Mouse (Mus musculus) hindbrain, embryonic 11.5 days (tissue): ENCODE data around the gene Cacna1a. TPM values are rescaled to one million over a fixed set of nuclear protein-coding genes. Genes with fewer than 3 reads are reported as not detected.

Experiments
- ATAC-seq: fragments of 200-750 bp; cut with Nextera tagmentation; 2 replicates; pipeline ENCODE4 v1.8.0; 2017; ENCODE audit warnings: mild to moderate bottlenecking, moderate TSS enrichment, moderate library complexity; ENCODE audit not compliant: low FRiP score
- DNase-seq: peaks from one replicate; pipeline ENCODE4 v3.0.0-alpha.2; 2015; ENCODE audit warnings: low spot score
- H3K27ac ChIP-seq: fragments of 300-500 bp; sonication (generic); 2 replicates; pipeline ENCODE4 v1.5.1; 2014; ENCODE audit warnings: mild to moderate bottlenecking, low read depth, low read length
- H3K27me3 ChIP-seq: fragments of 300-500 bp; sonication (generic); 2 replicates; pipeline ENCODE4 v1.6.1; 2014; ENCODE audit warnings: mild to moderate bottlenecking, low read length, moderate library complexity, mixed read lengths; ENCODE audit not compliant: control insufficient read depth, insufficient read depth
- H3K36me3 ChIP-seq: fragments of 300-500 bp; sonication (generic); 2 replicates; pipeline ENCODE4 v1.6.1; 2014; ENCODE audit warnings: mild to moderate bottlenecking, low read length, moderate library complexity, mixed read lengths; ENCODE audit not compliant: control insufficient read depth, insufficient read depth
- H3K4me1 ChIP-seq: fragments of 300-500 bp; sonication (generic); replicated peaks from 2 replicates; pipeline ENCODE4 v1.6.1; 2014; ENCODE audit warnings: low read length, mixed read lengths; ENCODE audit not compliant: control insufficient read depth, insufficient read depth
- H3K4me2 ChIP-seq: fragments of 300-500 bp; sonication (generic); replicated peaks from 2 replicates; pipeline ENCODE4 v1.6.1; 2014; ENCODE audit warnings: mild to moderate bottlenecking, low read depth, low read length
- H3K4me3 ChIP-seq: fragments of 300-500 bp; sonication (generic); 2 replicates; pipeline ENCODE4 v1.5.1; 2014; ENCODE audit warnings: low read depth, low read length
- H3K9ac ChIP-seq: fragments of 300-500 bp; sonication (generic); 2 replicates; pipeline ENCODE4 v1.6.1; 2014; ENCODE audit warnings: low read depth, low read length
- H3K9me3 ChIP-seq: fragments of 300-500 bp; sonication (generic); 2 replicates; pipeline ENCODE4 v1.6.1; 2016; ENCODE audit warnings: low read length; ENCODE audit not compliant: control insufficient read depth
- WGBS: fragments of 180-500 bp; shearing (Covaris S2); extraction: QIAGEN DNeasy Blood & Tissue Kit; methylation state at CpG from one replicate; pipeline ENCODE4 v1.1.7; 2014; 5-methylcytosine and 5-hydroxymethylcytosine counted together
- polyA plus RNA-seq: library from polyadenylated mRNA; unstranded; fragments of >200 nt; fragmentation: Nextera tagmentation; extraction: Ambion mirVana; gene quantifications from 2 replicates; pipeline ENCODE4 v1.2.1, GENCODE M21; 2014

Cacna1a gene
- polyA plus RNA-seq, 1 experiment from 2014 or later = 10.4 TPM

DNA sequence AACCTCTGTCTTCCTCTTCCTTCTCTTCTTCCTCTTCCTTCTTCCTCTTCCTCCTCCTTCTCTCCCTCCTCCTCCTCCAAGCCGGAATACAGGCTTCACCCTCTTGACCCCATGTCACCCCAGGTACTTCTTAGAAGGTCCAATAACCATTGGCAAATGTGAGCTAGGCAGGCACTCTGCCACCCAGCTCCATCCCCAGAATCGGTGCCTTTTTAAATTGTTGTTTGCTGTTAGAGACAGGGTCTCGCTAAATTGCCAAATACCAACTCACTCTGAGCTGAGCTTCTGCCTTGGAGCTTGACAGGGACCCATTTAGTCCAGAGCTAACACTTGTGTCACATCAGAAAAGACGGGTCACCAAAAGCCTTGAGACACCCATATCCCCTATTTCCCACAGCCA lies 164.2 kb downstream of the Cacna1a start:
- DNase-seq (no peak), ATAC-seq (no peak)
- WGBS = 83% methylated on average over 4 of the region's 4 CpGs
- H3K27me3 ChIP-seq = peaks cover 8% of the 10 kb centered on the region
- no peak overlapping the region for H3K27ac ChIP-seq
- H3K4me1 ChIP-seq = no peaks in the 10 kb centered on the region
- no peak overlapping the region for H3K4me3 ChIP-seq
- H3K4me2 ChIP-seq = no peak overlapping the region
- H3K36me3 ChIP-seq = no peaks in the 10 kb centered on the region
- no peak overlapping the region for H3K9ac ChIP-seq
- H3K9me3 ChIP-seq = no peaks in the 10 kb centered on the region

DNA sequence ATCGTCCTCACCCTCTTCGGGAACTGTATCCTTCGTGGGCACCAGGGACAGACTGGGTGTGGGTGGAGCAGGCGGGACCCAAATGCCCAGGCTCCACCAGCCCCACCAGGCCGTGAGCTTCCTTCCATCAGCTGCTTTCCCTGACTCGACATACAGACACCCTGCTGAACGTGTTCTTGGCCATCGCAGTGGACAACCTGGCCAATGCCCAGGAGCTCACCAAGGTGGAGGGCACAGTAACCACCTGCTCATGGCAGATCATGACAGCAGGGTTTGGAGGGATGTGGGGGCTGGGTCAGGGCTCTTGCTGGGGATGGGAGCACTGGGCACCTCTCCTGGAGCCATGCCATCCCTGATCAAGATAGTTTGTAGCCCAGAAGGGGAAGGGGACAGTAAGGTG lies 164.9 kb downstream of the Cacna1a start:
- Histone ChIP-seq H3K27ac (no peak overlapping the region), H3K9ac (no peak overlapping the region), H3K27me3 (peaks cover 15% of the 10 kb centered on the region), H3K4me2 (no peak overlapping the region), H3K9me3 (no peaks in the 10 kb centered on the region), H3K4me3 (no peak overlapping the region), H3K36me3 (no peaks in the 10 kb centered on the region), H3K4me1 (no peaks in the 10 kb centered on the region)
- no peak for DNase-seq
- no peak for ATAC-seq
- 84% methylated on average over 8 of the region's 8 CpGs for WGBS

DNA sequence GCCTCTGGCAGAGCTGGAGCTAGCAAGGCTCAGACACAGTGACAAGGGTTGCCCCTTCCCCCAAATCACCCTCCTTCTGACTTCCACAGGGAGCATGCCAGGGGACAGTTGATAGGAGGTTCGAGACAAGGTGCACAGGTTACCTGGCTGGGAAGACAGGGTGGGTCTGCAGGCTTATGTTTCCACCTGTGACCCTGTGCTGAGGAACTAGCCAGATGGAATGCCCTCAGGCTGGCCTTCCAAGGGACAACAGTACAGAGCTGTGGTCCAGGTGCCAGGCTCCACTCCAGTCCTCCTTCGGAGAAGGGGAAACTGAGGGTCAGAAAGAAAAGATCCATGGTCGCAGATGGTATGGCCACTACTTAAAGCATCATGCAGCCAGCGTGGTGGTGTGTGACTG lies 165.4 kb downstream of the Cacna1a start:
- 85% methylated on average over 4 of the region's 4 CpGs for WGBS
- no peak overlapping the region for H3K4me3 ChIP-seq
- no peaks in the 10 kb centered on the region for H3K9me3 ChIP-seq
- no peak overlapping the region for H3K27ac ChIP-seq
- peaks cover 20% of the 10 kb centered on the region for H3K27me3 ChIP-seq
- H3K9ac ChIP-seq = no peak overlapping the region
- DNase-seq (no peak), ATAC-seq (no peak)
- H3K36me3 ChIP-seq = no peaks in the 10 kb centered on the region
- no peaks in the 10 kb centered on the region for H3K4me1 ChIP-seq
- no peak overlapping the region for H3K4me2 ChIP-seq

DNA sequence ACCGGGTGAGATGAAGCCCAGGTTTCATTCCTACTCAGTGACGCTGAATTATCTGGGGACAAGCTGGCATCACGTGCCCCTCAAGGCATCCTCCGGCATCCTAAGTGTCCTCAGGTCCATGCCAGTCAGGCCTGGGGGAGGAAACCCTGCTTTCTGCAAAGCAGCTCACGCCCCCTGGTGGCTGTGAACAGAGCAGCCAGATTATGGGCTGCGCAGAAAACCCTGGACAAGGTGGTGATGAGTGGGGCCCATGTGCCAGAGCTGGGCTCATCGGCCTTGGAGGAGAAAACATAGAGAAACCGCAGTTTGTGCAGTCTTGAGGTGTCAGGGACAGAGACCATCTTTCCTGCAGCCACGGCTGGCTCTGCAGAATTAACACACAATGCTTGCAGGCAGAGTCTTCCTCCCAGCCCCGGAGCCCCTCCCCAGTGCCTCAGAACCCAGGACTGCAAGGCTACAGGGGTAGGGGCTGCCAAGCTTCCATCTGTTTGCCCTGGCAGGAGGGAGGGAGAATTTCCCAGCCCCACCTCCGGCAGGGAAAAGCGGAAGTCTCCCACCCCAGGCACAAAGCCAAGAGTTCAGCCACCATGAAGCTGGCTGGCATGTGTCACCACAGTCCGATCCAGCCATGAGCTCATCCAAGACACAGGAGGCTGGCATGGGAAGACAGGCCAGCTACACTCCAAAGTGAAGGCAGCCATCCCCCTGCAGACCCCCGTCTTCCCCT lies 166.2 kb downstream of the Cacna1a start:
- peaks cover 28% of the 10 kb centered on the region for H3K27me3 ChIP-seq

DNA sequence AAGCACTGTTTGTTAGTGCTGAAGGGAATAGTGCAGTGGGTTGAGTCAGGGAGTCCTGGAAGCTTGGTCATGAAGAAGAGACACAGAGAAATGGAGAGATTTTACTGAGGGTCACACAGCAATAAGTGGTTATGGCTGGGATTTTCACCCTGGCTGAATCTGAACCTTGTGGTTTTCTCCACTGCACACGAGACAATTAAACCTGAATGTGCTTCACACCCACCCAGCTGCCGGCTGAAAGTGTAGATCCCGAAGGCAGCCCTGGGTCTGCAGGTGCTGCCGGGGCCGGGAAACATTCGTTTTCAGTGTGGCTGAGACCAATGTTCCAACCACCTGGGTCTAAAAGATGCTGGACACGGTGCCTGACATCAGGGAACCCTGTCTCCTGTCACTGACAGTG lies 167.0 kb downstream of the Cacna1a start:
- ATAC-seq (no peak), DNase-seq (no peak)
- Histone ChIP-seq H3K27ac (no peak overlapping the region), H3K4me3 (no peak overlapping the region), H3K9me3 (no peaks in the 10 kb centered on the region), H3K27me3 (peaks cover 34% of the 10 kb centered on the region), H3K4me1 (no peaks in the 10 kb centered on the region), H3K9ac (no peak overlapping the region), H3K36me3 (no peaks in the 10 kb centered on the region), H3K4me2 (no peak overlapping the region)
- 77% methylated on average over 7 of the region's 7 CpGs for WGBS

More for the DNA sequence above, 166.2 kb downstream of the Cacna1a start:
- ATAC-seq (peak; percentile 54; the same call in 1 of the 2 replicates), DNase-seq (peak; percentile 76)
- WGBS = 56% methylated on average over 14 of the region's 14 CpGs
- Histone ChIP-seq H3K27ac (no peak overlapping the region), H3K36me3 (no peaks in the 10 kb centered on the region), H3K4me2 (no peak overlapping the region), H3K9ac (no peak overlapping the region), H3K9me3 (no peaks in the 10 kb centered on the region), H3K4me3 (no peak overlapping the region), H3K4me1 (no peaks in the 10 kb centered on the region)

GRCm38 (mm10) chr8:84557936-84558335 lies 169.7 kb downstream of the Cacna1a start:
- Histone ChIP-seq H3K4me3 (no peak overlapping the region), H3K4me2 (no peak overlapping the region), H3K27me3 (peaks cover 34% of the 10 kb centered on the region), H3K4me1 (no peaks in the 10 kb centered on the region), H3K36me3 (no peaks in the 10 kb centered on the region), H3K27ac (no peak overlapping the region), H3K9me3 (no peaks in the 10 kb centered on the region), H3K9ac (no peak overlapping the region)
- ATAC-seq (no peak), DNase-seq (no peak)
- 79% methylated on average over 4 of the region's 4 CpGs for WGBS

DNA sequence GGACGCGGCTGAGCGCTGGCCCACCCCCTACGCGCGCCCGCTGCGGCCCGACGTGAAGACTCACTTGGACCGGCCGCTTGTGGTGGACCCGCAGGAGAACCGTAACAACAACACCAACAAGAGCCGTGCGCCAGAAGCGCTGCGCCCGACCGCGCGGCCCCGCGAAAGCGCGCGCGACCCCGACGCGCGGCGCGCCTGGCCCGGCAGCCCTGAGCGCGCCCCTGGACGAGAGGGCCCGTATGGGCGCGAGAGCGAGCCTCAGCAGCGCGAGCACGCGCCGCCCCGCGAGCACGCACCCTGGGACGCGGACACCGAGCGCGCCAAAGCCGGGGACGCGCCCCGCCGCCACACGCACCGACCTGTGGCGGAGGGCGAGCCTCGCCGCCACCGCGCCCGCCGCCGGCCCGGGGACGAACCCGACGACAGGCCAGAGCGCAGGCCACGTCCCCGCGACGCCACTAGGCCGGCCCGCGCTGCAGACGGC lies 170.9 kb downstream of the Cacna1a start:
- Histone ChIP-seq H3K4me3 (peak overlapping the region; percentile 33), H3K36me3 (no peaks in the 10 kb centered on the region), H3K4me2 (peak overlapping the region; percentile 58), H3K27me3 (peaks cover 34% of the 10 kb centered on the region), H3K4me1 (no peaks in the 10 kb centered on the region), H3K27ac (no peak overlapping the region), H3K9ac (no peak overlapping the region), H3K9me3 (no peaks in the 10 kb centered on the region)
- ATAC-seq (no peak), DNase-seq (peak; percentile 41)
- 1% methylated on average over 57 of the region's 84 CpGs for WGBS

DNA sequence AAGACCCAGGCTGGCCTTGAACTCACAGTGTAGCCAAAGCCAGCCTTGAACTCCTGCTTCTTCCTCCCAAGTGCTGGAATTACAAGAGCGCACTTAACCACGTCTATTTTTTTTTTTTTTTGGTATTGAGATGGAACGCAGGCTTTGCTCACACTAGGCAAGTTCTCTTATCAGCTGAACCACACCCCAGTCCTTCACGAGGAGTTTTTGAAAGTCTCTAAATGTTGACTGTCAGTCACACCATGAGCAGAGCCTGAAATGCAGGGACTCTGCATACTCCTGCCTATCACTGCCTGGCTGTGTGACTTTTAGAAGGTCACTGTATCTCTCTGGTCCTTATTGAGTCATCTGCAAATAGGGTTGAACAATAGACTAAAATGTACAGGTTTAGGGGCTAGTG lies 173.5 kb downstream of the Cacna1a start:
- DNase-seq = no peak
- Histone ChIP-seq H3K4me3 (no peak overlapping the region), H3K4me1 (no peaks in the 10 kb centered on the region), H3K9me3 (no peaks in the 10 kb centered on the region), H3K27me3 (peaks cover 29% of the 10 kb centered on the region), H3K27ac (no peak overlapping the region), H3K4me2 (no peak overlapping the region), H3K36me3 (no peaks in the 10 kb centered on the region), H3K9ac (no peak overlapping the region)
- ATAC-seq = no peak
- 86% methylated on average over 4 of the region's 4 CpGs for WGBS

DNA sequence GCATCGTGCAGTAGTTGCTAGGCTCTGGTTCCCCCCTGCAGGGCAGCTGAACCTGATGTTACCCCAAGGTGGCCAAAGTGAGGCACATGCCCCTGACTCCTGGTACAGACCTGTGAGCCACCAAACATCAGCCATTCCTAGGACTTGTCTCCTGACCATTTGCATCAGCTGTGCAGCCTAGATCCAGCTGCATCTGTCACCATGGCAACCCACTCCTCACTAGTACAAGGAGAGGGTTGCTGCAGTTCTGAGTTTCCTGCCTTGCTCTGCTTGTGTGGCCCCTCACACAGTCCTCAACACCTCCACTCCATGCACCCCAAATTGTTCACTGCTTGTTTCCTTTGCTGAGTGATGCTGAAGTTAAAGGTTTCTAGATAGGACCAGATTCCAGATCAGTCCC lies 175.8 kb downstream of the Cacna1a start:
- ATAC-seq (no peak), DNase-seq (peak; percentile 15)
- H3K4me2 ChIP-seq = no peak overlapping the region
- no peak overlapping the region for H3K27ac ChIP-seq
- peaks cover 9% of the 10 kb centered on the region for H3K27me3 ChIP-seq
- H3K36me3 ChIP-seq = no peaks in the 10 kb centered on the region
- H3K4me3 ChIP-seq = no peak overlapping the region
- 100% methylated on average over 1 of the region's 1 CpGs for WGBS
- H3K9me3 ChIP-seq = no peaks in the 10 kb centered on the region
- H3K4me1 ChIP-seq = no peaks in the 10 kb centered on the region
- H3K9ac ChIP-seq = no peak overlapping the region
